Mouse (Mus musculus) liver, embryonic 11.5 days (tissue): ENCODE results near the gene 6030408B16Rik. TPM values are rescaled to one million over a fixed set of nuclear protein-coding genes. Genes with fewer than 3 reads are reported as not detected.
"Not testable (repeated sequence)": the region's sequence is repeated elsewhere in the genome, so short reads cannot be mapped to it uniquely, and the experiment has no call there.

Source experiments
- ATAC-seq: fragments of 200-750 bp; cut with Nextera tagmentation; replicated peaks from 2 replicates; pipeline ENCODE4 v1.8.0; 2017; ENCODE audit warnings: moderate number of reproducible peaks, mild to moderate bottlenecking, moderate TSS enrichment, moderate library complexity; ENCODE audit not compliant: low FRiP score
- DNase-seq: peaks from one replicate; pipeline ENCODE4 v3.0.0-alpha.2; 2017; ENCODE audit warnings: low spot score
- H3K27ac ChIP-seq: fragments of 300-500 bp; sonication (generic); 2 replicates; pipeline ENCODE4 v1.5.1; 2014; ENCODE audit warnings: mild to moderate bottlenecking, low read depth, low read length, control low read depth
- H3K27me3 ChIP-seq: fragments of 300-500 bp; sonication (generic); replicated peaks from 2 replicates; pipeline ENCODE4 v1.6.1; 2014; ENCODE audit warnings: low read length, mixed read lengths; ENCODE audit not compliant: control insufficient read depth, insufficient read depth
- H3K36me3 ChIP-seq: fragments of 300-500 bp; sonication (generic); 2 replicates; pipeline ENCODE4 v1.6.1; 2014; ENCODE audit warnings: mild to moderate bottlenecking, low read length, moderate library complexity, mixed read lengths; ENCODE audit not compliant: control insufficient read depth, insufficient read depth
- H3K4me1 ChIP-seq: fragments of 300-500 bp; sonication (generic); replicated peaks from 2 replicates; pipeline ENCODE4 v1.6.1; 2014; ENCODE audit warnings: low read length, mixed read lengths; ENCODE audit not compliant: control insufficient read depth, insufficient read depth
- H3K4me2 ChIP-seq: fragments of 300-500 bp; sonication (generic); 2 replicates; pipeline ENCODE4 v1.6.1; 2014; ENCODE audit warnings: mild to moderate bottlenecking, control low read depth, moderate library complexity
- H3K4me3 ChIP-seq: fragments of 300-500 bp; sonication (generic); 2 replicates; pipeline ENCODE4 v1.5.1; 2014; ENCODE audit warnings: low read depth, low read length, control low read depth
- H3K9ac ChIP-seq: fragments of 300-500 bp; sonication (generic); 2 replicates; pipeline ENCODE4 v1.6.1; 2014; ENCODE audit warnings: low read depth, low read length, control low read depth
- H3K9me3 ChIP-seq: fragments of 300-500 bp; sonication (generic); 2 replicates; pipeline ENCODE4 v1.6.1; 2016; ENCODE audit warnings: low read length, inconsistent platforms, mixed read lengths; ENCODE audit not compliant: control insufficient read depth
- WGBS: fragments of 180-500 bp; shearing (Covaris S2); extraction: QIAGEN DNeasy Blood & Tissue Kit; methylation state at CpG from one replicate; pipeline ENCODE4 v1.1.7; 2014; 5-methylcytosine and 5-hydroxymethylcytosine counted together
- polyA plus RNA-seq: library from polyadenylated mRNA; unstranded; fragments of >200 nt; fragmentation: Nextera tagmentation; extraction: Ambion mirVana; gene quantifications from 2 replicates; pipeline ENCODE4 v1.2.1, GENCODE M21; 2014

6030408B16Rik gene
- polyA plus RNA-seq, 1 experiment from 2014 or later: 0.58 TPM

- 51% methylated on average over 6 of the region's 6 CpGs for WGBS
- Histone ChIP-seq H3K36me3 (no peaks in the 10 kb centered on the region), H3K27ac (no peak overlapping the region), H3K4me3 (no peak overlapping the region), H3K4me1 (peaks cover 21% of the 10 kb centered on the region), H3K9ac (no peak overlapping the region), H3K9me3 (no peaks in the 10 kb centered on the region), H3K27me3 (0 out of 2 replicates have a peak, but pooled peaks cover 3% of the 10 kb centered on the region), H3K4me2 (no peak overlapping the region)
- DNase-seq (no peak), ATAC-seq (no peak)
These were observed 27.1 kb downstream of the 6030408B16Rik start for GRCm38 (mm10) chr15:101320010-101320617.

- WGBS: 25% methylated on average over 6 of the region's 6 CpGs
- no peaks in the 10 kb centered on the region for H3K36me3 ChIP-seq
- H3K4me1 ChIP-seq: peaks cover 21% of the 10 kb centered on the region
- DNase-seq (no peak), ATAC-seq (no peak)
- no peaks in the 10 kb centered on the region for H3K9me3 ChIP-seq
- no peak overlapping the region for H3K27ac ChIP-seq
- H3K27me3 ChIP-seq: 0 out of 2 replicates have a peak, but pooled peaks cover 3% of the 10 kb centered on the region
- no peak overlapping the region for H3K9ac ChIP-seq
- no peak overlapping the region for H3K4me2 ChIP-seq
- H3K4me3 ChIP-seq: no peak overlapping the region
These were observed 27.6 kb downstream of the 6030408B16Rik start for GRCm38 (mm10) chr15:101320618-101321041.

DNA sequence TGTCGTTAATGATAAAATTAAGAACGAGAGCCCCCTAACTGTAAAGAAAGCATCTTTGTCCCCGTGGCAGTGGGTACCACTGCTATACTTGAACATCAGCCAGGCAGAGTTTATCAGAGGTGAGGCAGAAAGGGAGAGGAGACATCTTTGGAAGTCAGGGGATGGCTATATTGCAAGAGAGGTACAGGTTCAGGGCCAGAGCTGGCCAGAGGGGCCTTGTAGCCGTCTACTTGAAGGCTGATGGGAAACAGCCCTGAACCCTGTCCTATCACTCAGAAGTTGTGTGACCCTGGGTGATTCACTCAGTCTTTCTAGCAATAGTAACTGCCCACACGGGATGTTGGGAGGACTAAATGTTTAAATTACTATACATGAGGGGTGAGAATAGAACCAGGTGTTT lies 28.1 kb downstream of the 6030408B16Rik start:
- DNase-seq: no peak
- Histone ChIP-seq H3K4me3 (no peak overlapping the region), H3K9ac (no peak overlapping the region), H3K4me2 (no peak overlapping the region), H3K4me1 (peaks cover 21% of the 10 kb centered on the region), H3K36me3 (no peaks in the 10 kb centered on the region), H3K9me3 (no peaks in the 10 kb centered on the region), H3K27me3 (0 out of 2 replicates have a peak, but pooled peaks cover 3% of the 10 kb centered on the region), H3K27ac (no peak overlapping the region)
- no peak for ATAC-seq
- whole genome bisulfite sequencing: 27% methylated on average over 5 of the region's 5 CpGs

DNA sequence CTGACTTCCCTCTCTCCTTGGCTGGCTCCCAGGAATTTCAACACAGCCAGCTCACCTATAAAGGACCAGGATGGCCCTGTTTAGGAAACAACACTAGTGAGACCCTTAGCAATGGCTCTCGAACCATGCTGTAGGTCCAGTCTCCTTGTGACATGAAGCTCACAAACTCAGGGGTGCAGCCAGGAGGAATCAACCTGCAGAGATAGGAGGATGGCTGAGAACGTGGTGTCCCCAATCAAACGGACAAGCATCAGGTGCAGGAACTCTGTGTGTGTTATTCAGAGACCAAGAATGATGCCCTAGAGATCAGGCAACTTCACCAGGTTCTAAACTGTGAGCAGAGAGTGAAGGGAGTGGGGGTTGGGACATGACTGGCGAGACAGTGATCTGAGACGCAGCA lies 29.1 kb downstream of the 6030408B16Rik start:
- Histone ChIP-seq H3K4me1 (peaks cover 21% of the 10 kb centered on the region), H3K4me2 (no peak overlapping the region), H3K27me3 (0 out of 2 replicates have a peak, but pooled peaks cover 3% of the 10 kb centered on the region), H3K4me3 (no peak overlapping the region), H3K9ac (no peak overlapping the region), H3K9me3 (no peaks in the 10 kb centered on the region), H3K36me3 (no peaks in the 10 kb centered on the region), H3K27ac (no peak overlapping the region)
- 73% methylated on average over 5 of the region's 5 CpGs for WGBS
- DNase-seq (no peak), ATAC-seq (no peak)

- ATAC-seq (no peak), DNase-seq (no peak)
- no peak overlapping the region for H3K4me2 ChIP-seq
- H3K36me3 ChIP-seq: no peaks in the 10 kb centered on the region
- no peak overlapping the region for H3K4me3 ChIP-seq
- H3K27ac ChIP-seq: no peak overlapping the region
- 90% methylated on average over 7 of the region's 7 CpGs for WGBS
- H3K4me1 ChIP-seq: peaks cover 21% of the 10 kb centered on the region
- 0 out of 2 replicates have a peak, but pooled peaks cover 3% of the 10 kb centered on the region for H3K27me3 ChIP-seq
- no peak overlapping the region for H3K9ac ChIP-seq
- no peaks in the 10 kb centered on the region for H3K9me3 ChIP-seq
These were observed 29.6 kb downstream of the 6030408B16Rik start for GRCm38 (mm10) chr15:101322640-101323039.

- Histone ChIP-seq H3K27ac (no peak overlapping the region), H3K4me2 (no peak overlapping the region), H3K9ac (no peak overlapping the region), H3K27me3 (0 out of 2 replicates have a peak, but pooled peaks cover 3% of the 10 kb centered on the region), H3K4me1 (peaks cover 18% of the 10 kb centered on the region), H3K9me3 (no peaks in the 10 kb centered on the region), H3K4me3 (no peak overlapping the region), H3K36me3 (no peaks in the 10 kb centered on the region)
- no peak for ATAC-seq
- no peak for DNase-seq
- WGBS: 91% methylated on average over 5 of the region's 5 CpGs
These were observed 30.5 kb downstream of the 6030408B16Rik start for GRCm38 (mm10) chr15:101323511-101323910.

DNA sequence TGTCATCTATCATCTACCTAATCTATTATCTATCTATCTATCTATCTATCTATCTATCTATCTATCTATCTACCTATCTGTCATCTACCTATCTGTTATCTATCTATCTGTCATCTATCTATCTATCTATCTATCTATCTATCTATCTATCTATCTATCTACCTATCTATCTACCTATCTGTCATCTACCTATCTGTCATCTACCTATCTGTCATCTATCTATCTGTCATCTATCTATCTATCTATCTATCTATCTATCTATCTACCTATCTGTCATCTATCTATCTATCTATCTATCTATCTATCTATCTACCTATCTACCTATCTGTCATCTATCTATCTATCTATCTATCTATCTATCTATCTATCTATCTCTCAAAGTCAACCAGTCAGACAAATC lies 31.4 kb downstream of the 6030408B16Rik start:
- H3K27ac ChIP-seq, H3K9ac ChIP-seq, H3K27me3 ChIP-seq, H3K36me3 ChIP-seq, H3K9me3 ChIP-seq, DNase-seq, H3K4me2 ChIP-seq, ATAC-seq, H3K4me3 ChIP-seq: not testable (repeated sequence)
- peaks cover 15% of the 10 kb centered on the region for H3K4me1 ChIP-seq

DNA sequence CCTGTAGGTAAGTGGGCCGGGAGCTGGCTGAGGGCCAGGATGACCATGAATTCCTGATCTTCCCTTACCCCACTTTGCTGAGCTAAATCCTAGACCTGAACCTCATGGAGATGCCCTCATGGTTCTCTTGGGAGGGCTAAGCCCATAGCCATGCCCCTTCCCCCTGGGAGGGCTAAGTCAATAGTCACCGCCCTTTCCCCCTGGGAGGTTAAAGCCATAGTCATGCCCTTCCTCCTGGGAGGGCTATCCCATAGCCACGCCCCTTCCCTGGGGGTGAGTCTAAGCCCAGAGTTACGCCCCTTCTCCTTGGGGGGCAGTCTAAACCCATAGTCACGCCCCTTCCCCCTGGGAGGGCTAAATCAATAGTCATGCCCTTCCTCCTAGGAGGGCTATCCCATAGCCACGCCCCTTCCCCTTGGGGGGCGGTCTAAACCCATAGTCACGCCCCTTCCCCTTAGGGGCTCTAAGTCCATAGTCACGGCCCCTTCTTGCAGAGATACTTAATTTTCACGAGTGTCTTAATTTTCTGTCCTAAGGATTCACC lies 33.1 kb downstream of the 6030408B16Rik start:
- H3K27me3 ChIP-seq: 0 out of 2 replicates have a peak, but pooled peaks cover 3% of the 10 kb centered on the region
- H3K4me1 ChIP-seq: 0 out of 2 replicates have a peak, but pooled peaks cover 2% of the 10 kb centered on the region
- 36% methylated on average over 10 of the region's 10 CpGs for WGBS
- H3K9me3 ChIP-seq: no peaks in the 10 kb centered on the region
- H3K4me3 ChIP-seq: no peak overlapping the region
- ATAC-seq (no peak; the same call in 1 of the 2 replicates), DNase-seq (no peak)
- H3K27ac ChIP-seq: no peak overlapping the region
- H3K36me3 ChIP-seq: no peaks in the 10 kb centered on the region
- no peak overlapping the region for H3K4me2 ChIP-seq
- H3K9ac ChIP-seq: no peak overlapping the region

- no peak overlapping the region for H3K4me3 ChIP-seq
- DNase-seq (peak; percentile 68), ATAC-seq (0 out of 2 replicates have a peak, but pooled peaks have one; percentile 43)
- no peak overlapping the region for H3K9ac ChIP-seq
- no peak overlapping the region for H3K27ac ChIP-seq
- WGBS: 4% methylated on average over 6 of the region's 6 CpGs
- no peak overlapping the region for H3K4me2 ChIP-seq
- H3K4me1 ChIP-seq: no peaks in the 10 kb centered on the region
- no peaks in the 10 kb centered on the region for H3K36me3 ChIP-seq
- H3K27me3 ChIP-seq: peaks cover 3% of the 10 kb centered on the region; the same call in 1 of the 2 replicates
- no peaks in the 10 kb centered on the region for H3K9me3 ChIP-seq
These were observed 34.3 kb downstream of the 6030408B16Rik start for GRCm38 (mm10) chr15:101327282-101327681.
